Mouse (Mus musculus) bone marrow, adult 2 months (tissue): ENCODE data around the gene Ercc2.

ENCODE experiments used
- CTCF ChIP-seq: fragments of 200-500 bp; IDR thresholded peaks from 2 replicates; pipeline ENCODE4 v1.5.1; 2011; ENCODE audit warnings: low read length, control low read depth; ENCODE audit not compliant: control insufficient read depth, insufficient read depth
- POLR2A ChIP-seq: fragments of 200-500 bp; IDR thresholded peaks from 2 replicates; pipeline ENCODE4 v1.6.1; 2011; ENCODE audit warnings: low read depth, mild to moderate bottlenecking, control low read depth, low read length, borderline replicate concordance; ENCODE audit not compliant: control insufficient read depth

- TF ChIP-seq CTCF, result no peak
- no peak for TF ChIP-seq POLR2A
Observed at GRCm38 (mm10) chr7:19382166-19382541, 344 bp downstream of the Ercc2 start.
